Mouse (Mus musculus): ENCODE results near the gene Drap1. TPM values are rescaled to one million over a fixed set of nuclear protein-coding genes. Genes with fewer than 3 reads are reported as not detected.
A peak's percentile ranks its signal among the peaks of the same experiment; 100 is the strongest.

Gene Drap1
- polyA plus RNA-seq, 1 experiment from 2014 or later = 150 TPM

GRCm38 (mm10) chr19:5444371-5444908, 19.7 kb upstream of the Drap1 start:
- peaks cover 45% of the 10 kb centered on the region for H3K27me3 ChIP-seq (ENCODE audit: control insufficient read depth, insufficient read depth, low read length)
- no peak overlapping the region for H3K9ac ChIP-seq (ENCODE audit: low read depth, low read length)
- ATAC-seq (replicated peaks; ENCODE audit: insufficient number of reproducible peaks, low FRiP score, low TSS enrichment) = no peak
- H3K4me2 ChIP-seq = no peak overlapping the region
- no peak overlapping the region for H3K27ac ChIP-seq (ENCODE audit: low read depth, low read length)
- 63% methylated on average over 9 of the region's 9 CpGs for WGBS (ENCODE audit: insufficient replicate concordance)
- peaks cover 19% of the 10 kb centered on the region for H3K4me1 ChIP-seq (ENCODE audit: control insufficient read depth, insufficient read depth, low read length)
- no peak overlapping the region for H3K4me3 ChIP-seq (ENCODE audit: low read depth, low read length)
- H3K36me3 ChIP-seq (ENCODE audit: control insufficient read depth, insufficient read depth, low read length) = no peaks in the 10 kb centered on the region
- peaks cover 4% of the 10 kb centered on the region for H3K9me3 ChIP-seq (replicated peaks; ENCODE audit: control insufficient read depth, low read length)

GRCm38 (mm10) chr19:5433951-5434350, 9.2 kb upstream of the Drap1 start:
- peak overlapping the region; percentile 67 for H3K9ac ChIP-seq (ENCODE audit: low read depth, low read length)
- H3K27ac ChIP-seq (ENCODE audit: low read depth, low read length) = peak overlapping the region; percentile 57; the same call in 1 of the 2 replicates
- no peaks in the 10 kb centered on the region for H3K36me3 ChIP-seq (ENCODE audit: control insufficient read depth, insufficient read depth, low read length)
- WGBS (ENCODE audit: insufficient replicate concordance) = 46% methylated on average over 7 of the region's 7 CpGs
- H3K27me3 ChIP-seq (ENCODE audit: control insufficient read depth, insufficient read depth, low read length) = no peaks in the 10 kb centered on the region
- ATAC-seq (replicated peaks; ENCODE audit: insufficient number of reproducible peaks, low FRiP score, low TSS enrichment) = no peak
- H3K4me2 ChIP-seq = peak overlapping the region; percentile 79
- H3K4me1 ChIP-seq (ENCODE audit: control insufficient read depth, insufficient read depth, low read length) = peaks cover 9% of the 10 kb centered on the region
- no peaks in the 10 kb centered on the region for H3K9me3 ChIP-seq (replicated peaks; ENCODE audit: control insufficient read depth, low read length)
- no peak overlapping the region for H3K4me3 ChIP-seq (ENCODE audit: low read depth, low read length)

- H3K9me3 ChIP-seq (replicated peaks; ENCODE audit: control insufficient read depth, low read length) = no peaks in the 10 kb centered on the region
- H3K4me1 ChIP-seq (ENCODE audit: control insufficient read depth, insufficient read depth, low read length) = peaks cover 9% of the 10 kb centered on the region
- H3K27ac ChIP-seq (ENCODE audit: low read depth, low read length) = peak overlapping the region; percentile 57
- ATAC-seq (replicated peaks; ENCODE audit: insufficient number of reproducible peaks, low FRiP score, low TSS enrichment) = peak; percentile 32; the same call in 1 of the 2 replicates
- no peaks in the 10 kb centered on the region for H3K36me3 ChIP-seq (ENCODE audit: control insufficient read depth, insufficient read depth, low read length)
- H3K27me3 ChIP-seq (ENCODE audit: control insufficient read depth, insufficient read depth, low read length) = no peaks in the 10 kb centered on the region
- peak overlapping the region; percentile 79 for H3K4me2 ChIP-seq
- H3K4me3 ChIP-seq (ENCODE audit: low read depth, low read length) = peak overlapping the region; percentile 40
- WGBS (ENCODE audit: insufficient replicate concordance) = 7% methylated on average over 16 of the region's 16 CpGs
- peak overlapping the region; percentile 67 for H3K9ac ChIP-seq (ENCODE audit: low read depth, low read length)
Measured at GRCm38 (mm10) chr19:5432992-5433852, 8.4 kb upstream of the Drap1 start.

- H3K4me1 ChIP-seq (ENCODE audit: control insufficient read depth, insufficient read depth, low read length) = peaks cover 9% of the 10 kb centered on the region
- ATAC-seq (replicated peaks; ENCODE audit: insufficient number of reproducible peaks, low FRiP score, low TSS enrichment) = no peak
- H3K4me3 ChIP-seq (ENCODE audit: low read depth, low read length) = no peak overlapping the region
- H3K27ac ChIP-seq (ENCODE audit: low read depth, low read length) = no peak overlapping the region
- H3K9ac ChIP-seq (ENCODE audit: low read depth, low read length) = 0 out of 2 replicates have a peak overlapping the region, but pooled peaks have one; percentile 10
- 0 out of 2 replicates have a peak, but pooled peaks cover under 1% of the 10 kb centered on the region for H3K36me3 ChIP-seq (ENCODE audit: control insufficient read depth, insufficient read depth, low read length)
- WGBS (ENCODE audit: insufficient replicate concordance) = 73% methylated on average over 4 of the region's 4 CpGs
- no peaks in the 10 kb centered on the region for H3K27me3 ChIP-seq (ENCODE audit: control insufficient read depth, insufficient read depth, low read length)
- no peaks in the 10 kb centered on the region for H3K9me3 ChIP-seq (replicated peaks; ENCODE audit: control insufficient read depth, low read length)
- H3K4me2 ChIP-seq = no peak overlapping the region
Measured at GRCm38 (mm10) chr19:5431911-5432464, 7.2 kb upstream of the Drap1 start.

- WGBS (ENCODE audit: insufficient replicate concordance) = 83% methylated on average over 1 of the region's 1 CpGs
Measured at GRCm38 (mm10) chr19:5430408-5430807, 5.6 kb upstream of the Drap1 start.

GRCm38 (mm10) chr19:5429806-5430205, 5.0 kb upstream of the Drap1 start:
- no peak for ATAC-seq (replicated peaks; ENCODE audit: insufficient number of reproducible peaks, low FRiP score, low TSS enrichment)
- Histone ChIP-seq H3K4me2 (no peak overlapping the region), H3K4me3 (ENCODE audit: low read depth, low read length) (no peak overlapping the region), H3K9me3 (replicated peaks; ENCODE audit: control insufficient read depth, low read length) (no peaks in the 10 kb centered on the region), H3K4me1 (ENCODE audit: control insufficient read depth, insufficient read depth, low read length) (peaks cover 18% of the 10 kb centered on the region), H3K27ac (ENCODE audit: low read depth, low read length) (no peak overlapping the region), H3K9ac (ENCODE audit: low read depth, low read length) (0 out of 2 replicates have a peak overlapping the region, but pooled peaks have one; percentile 10), H3K36me3 (ENCODE audit: control insufficient read depth, insufficient read depth, low read length) (peaks cover 8% of the 10 kb centered on the region; the same call in 1 of the 2 replicates), H3K27me3 (ENCODE audit: control insufficient read depth, insufficient read depth, low read length) (no peaks in the 10 kb centered on the region)
- WGBS (ENCODE audit: insufficient replicate concordance) = 66% methylated on average over 8 of the region's 8 CpGs

More at GRCm38 (mm10) chr19:5430408-5430807, 5.6 kb upstream of the Drap1 start:
- H3K36me3 ChIP-seq (ENCODE audit: control insufficient read depth, insufficient read depth, low read length) = peaks cover 8% of the 10 kb centered on the region; the same call in 1 of the 2 replicates
- no peak overlapping the region for H3K4me3 ChIP-seq (ENCODE audit: low read depth, low read length)
- H3K9ac ChIP-seq (ENCODE audit: low read depth, low read length) = no peak overlapping the region
- no peaks in the 10 kb centered on the region for H3K9me3 ChIP-seq (replicated peaks; ENCODE audit: control insufficient read depth, low read length)
- no peak overlapping the region for H3K27ac ChIP-seq (ENCODE audit: low read depth, low read length)
- H3K4me1 ChIP-seq (ENCODE audit: control insufficient read depth, insufficient read depth, low read length) = peaks cover 18% of the 10 kb centered on the region
- no peak for ATAC-seq (replicated peaks; ENCODE audit: insufficient number of reproducible peaks, low FRiP score, low TSS enrichment)
- no peak overlapping the region for H3K4me2 ChIP-seq
- H3K27me3 ChIP-seq (ENCODE audit: control insufficient read depth, insufficient read depth, low read length) = no peaks in the 10 kb centered on the region

GRCm38 (mm10) chr19:5429219-5429618, 4.4 kb upstream of the Drap1 start:
- H3K27ac ChIP-seq (ENCODE audit: low read depth, low read length) = no peak overlapping the region
- no peak for ATAC-seq (replicated peaks; ENCODE audit: insufficient number of reproducible peaks, low FRiP score, low TSS enrichment)
- H3K27me3 ChIP-seq (ENCODE audit: control insufficient read depth, insufficient read depth, low read length) = no peaks in the 10 kb centered on the region
- no peaks in the 10 kb centered on the region for H3K9me3 ChIP-seq (replicated peaks; ENCODE audit: control insufficient read depth, low read length)
- H3K4me1 ChIP-seq (ENCODE audit: control insufficient read depth, insufficient read depth, low read length) = peaks cover 18% of the 10 kb centered on the region
- H3K9ac ChIP-seq (ENCODE audit: low read depth, low read length) = no peak overlapping the region
- peaks cover 8% of the 10 kb centered on the region; the same call in 1 of the 2 replicates for H3K36me3 ChIP-seq (ENCODE audit: control insufficient read depth, insufficient read depth, low read length)
- no peak overlapping the region for H3K4me3 ChIP-seq (ENCODE audit: low read depth, low read length)
- 74% methylated on average over 4 of the region's 4 CpGs for WGBS (ENCODE audit: insufficient replicate concordance)
- no peak overlapping the region for H3K4me2 ChIP-seq

- Histone ChIP-seq H3K9me3 (replicated peaks; ENCODE audit: control insufficient read depth, low read length) (no peaks in the 10 kb centered on the region), H3K36me3 (ENCODE audit: control insufficient read depth, insufficient read depth, low read length) (peaks cover 8% of the 10 kb centered on the region; the same call in 1 of the 2 replicates), H3K27me3 (ENCODE audit: control insufficient read depth, insufficient read depth, low read length) (no peaks in the 10 kb centered on the region), H3K4me2 (no peak overlapping the region), H3K27ac (ENCODE audit: low read depth, low read length) (no peak overlapping the region), H3K9ac (ENCODE audit: low read depth, low read length) (no peak overlapping the region), H3K4me1 (ENCODE audit: control insufficient read depth, insufficient read depth, low read length) (peaks cover 19% of the 10 kb centered on the region), H3K4me3 (ENCODE audit: low read depth, low read length) (no peak overlapping the region)
- 85% methylated on average over 2 of the region's 2 CpGs for WGBS (ENCODE audit: insufficient replicate concordance)
- ATAC-seq (replicated peaks; ENCODE audit: insufficient number of reproducible peaks, low FRiP score, low TSS enrichment) = no peak
Measured at GRCm38 (mm10) chr19:5428083-5428482, 3.3 kb upstream of the Drap1 start.

Data from heart, embryonic 11.5 days (tissue).